Mouse (Mus musculus): ENCODE results near the gene Ear14. TPM values are rescaled to one million over a fixed set of nuclear protein-coding genes. Genes with fewer than 3 reads are reported as not detected.

Gene Ear14
- total RNA-seq, 1 experiment from 2014 or later = not detected

GRCm38 (mm10) chr14:51229657-51230056 is 26.5 kb downstream of the Ear14 start:
- ATAC-seq (replicated peaks in 1 of 2; ENCODE audit: insufficient read depth in 1 of 2, low FRiP score in 2 of 2, low TSS enrichment in 1 of 2, low read depth in 1 of 2, poor library complexity in 2 of 2, severe bottlenecking in 2 of 2) = peak; percentile 37 to 39; a peak in 2 of 4 replicates

GRCm38 (mm10) chr14:51237488-51237887 is 34.3 kb downstream of the Ear14 start:
- peak; percentile 32 to 62; a peak in 2 of 4 replicates for ATAC-seq (replicated peaks in 1 of 2; ENCODE audit: insufficient read depth in 1 of 2, low FRiP score in 2 of 2, low TSS enrichment in 1 of 2, low read depth in 1 of 2, poor library complexity in 2 of 2, severe bottlenecking in 2 of 2)

- peak; percentile 69 to 74; a peak in 3 of 4 replicates for ATAC-seq (replicated peaks in 1 of 2; ENCODE audit: insufficient read depth in 1 of 2, low FRiP score in 2 of 2, low TSS enrichment in 1 of 2, low read depth in 1 of 2, poor library complexity in 2 of 2, severe bottlenecking in 2 of 2)
Observed at GRCm38 (mm10) chr14:51240899-51241298, 37.7 kb downstream of the Ear14 start.

GRCm38 (mm10) chr14:51247736-51248135 is 44.5 kb downstream of the Ear14 start:
- no peak for ATAC-seq (replicated peaks in 1 of 2; ENCODE audit: insufficient read depth in 1 of 2, low FRiP score in 2 of 2, low TSS enrichment in 1 of 2, low read depth in 1 of 2, poor library complexity in 2 of 2, severe bottlenecking in 2 of 2)

- ATAC-seq (replicated peaks in 1 of 2; ENCODE audit: insufficient read depth in 1 of 2, low FRiP score in 2 of 2, low TSS enrichment in 1 of 2, low read depth in 1 of 2, poor library complexity in 2 of 2, severe bottlenecking in 2 of 2) = no peak
Observed at GRCm38 (mm10) chr14:51250348-51250747, 47.2 kb downstream of the Ear14 start.

- 0 out of 4 replicates have a peak, but pooled peaks of 1 of the 2 experiments have one; percentile 7 for ATAC-seq (replicated peaks in 1 of 2; ENCODE audit: insufficient read depth in 1 of 2, low FRiP score in 2 of 2, low TSS enrichment in 1 of 2, low read depth in 1 of 2, poor library complexity in 2 of 2, severe bottlenecking in 2 of 2)
Observed at GRCm38 (mm10) chr14:51252206-51252605, 49.0 kb downstream of the Ear14 start.

GRCm38 (mm10) chr14:51253569-51253968 is 50.4 kb downstream of the Ear14 start:
- ATAC-seq (replicated peaks in 1 of 2; ENCODE audit: insufficient read depth in 1 of 2, low FRiP score in 2 of 2, low TSS enrichment in 1 of 2, low read depth in 1 of 2, poor library complexity in 2 of 2, severe bottlenecking in 2 of 2) = no peak

Other genes starting within 250 kb of the Ear14 start
- 3.5 and 4.7 TPM in 2 replicates for gene Pnp2, start 247.4 kb upstream of the Ear14 start, total RNA-seq (2017)
- gene Rnase10, start 195.6 kb upstream of the Ear14 start, total RNA-seq (2017) = not detected in 2 replicates
- gene Rnase9, start 161.5 kb upstream of the Ear14 start, total RNA-seq (2017) = not detected in 2 replicates
- gene Rnase11, start 153.2 kb upstream of the Ear14 start, total RNA-seq (2017) = not detected in 2 replicates
- 5.3 TPM in 1 of 2 replicates, not detected in the other for gene Rnase12, start 145.7 kb upstream of the Ear14 start, total RNA-seq (2017)
- not detected in 2 replicates for gene Olfr750, start 129.0 kb upstream of the Ear14 start, total RNA-seq (2017)
- gene Rnase4, start 112.3 kb upstream of the Ear14 start, total RNA-seq (2017) = 3.3 and 6.2 TPM in 2 replicates
- gene Ang, start 112.2 kb upstream of the Ear14 start, total RNA-seq (2017) = 5.9 TPM in 1 of 2 replicates, not detected in the other
- not detected in 2 replicates for gene Eddm3b, start 89.0 kb upstream of the Ear14 start, total RNA-seq (2017)
- 66.9 and 80.2 TPM in 2 replicates for gene Rnase6, start 79.5 kb upstream of the Ear14 start, total RNA-seq (2017)
- gene Rnase1, start 56.6 kb upstream of the Ear14 start, total RNA-seq (2017) = not detected in 2 replicates
- gene Rnase2b, start 41.1 kb upstream of the Ear14 start, total RNA-seq (2017) = not detected in 2 replicates
- gene Ang2, start 4.2 kb upstream of the Ear14 start, total RNA-seq (2017) = not detected in 2 replicates
- not detected in 2 replicates for gene Rnase2a, start 52.7 kb downstream of the Ear14 start, total RNA-seq (2017)
- gene Gm7247, start 158.4 kb downstream of the Ear14 start, total RNA-seq (2017) = not detected in 2 replicates
- gene Vmn2r88, start 207.4 kb downstream of the Ear14 start, total RNA-seq (2017) = not detected in 2 replicates
- gene Vmn2r89, start 248.5 kb downstream of the Ear14 start, total RNA-seq (2017) = not detected in 2 replicates